Mouse (Mus musculus) liver, adult 2 months (tissue): Measurements from ENCODE around the gene Gm2310.

Experiments
- CTCF ChIP-seq: fragments of 200-500 bp; IDR thresholded peaks from 2 replicates; pipeline ENCODE4 v1.5.1; 2011; ENCODE audit warnings: low read depth, low read length, control low read depth
- POLR2A ChIP-seq: fragments of 200-500 bp; IDR thresholded peaks from 2 replicates; pipeline ENCODE4 v1.6.1; 2011; ENCODE audit warnings: low read length, control low read depth; ENCODE audit not compliant: insufficient read depth; ENCODE audit errors: extremely low read depth

GRCm38 (mm10) chr15:8512957-8513356 lies 6.8 kb downstream of the Gm2310 start:
- no peak for TF ChIP-seq CTCF
- TF ChIP-seq POLR2A = no peak
